Mouse (Mus musculus) adrenal gland, adult 18-20 months (tissue): Measurements from ENCODE around the gene Mtmr3. TPM values are rescaled to one million over a fixed set of nuclear protein-coding genes. Genes with fewer than 3 reads are reported as not detected.
"Not testable (repeated sequence)": the region's sequence is repeated elsewhere in the genome, so short reads cannot be mapped to it uniquely, and the experiment has no call there.

ENCODE experiments used
- DNase-seq, 2 experiments: peaks; one replicate each; pipeline ENCODE4 v3.0.0; 2021 to 2022; ENCODE audit warnings: low spot score in 2 of 2
- total RNA-seq, 2 experiments: library from RNA; stranded (reverse); gene quantifications; 1 replicate in 1 of 2; 2 replicates in 1 of 2; pipeline ENCODE4 v1.2.3; 2021

The Mtmr3 gene
- total RNA-seq, 2 experiments from 2014 or later, result 49.5 to 60.5 TPM

- DNase-seq, result peak; percentile 23 to 42
These were observed 8.2 kb upstream of the Mtmr3 start for GRCm38 (mm10) chr11:4602691-4603441.

DNA sequence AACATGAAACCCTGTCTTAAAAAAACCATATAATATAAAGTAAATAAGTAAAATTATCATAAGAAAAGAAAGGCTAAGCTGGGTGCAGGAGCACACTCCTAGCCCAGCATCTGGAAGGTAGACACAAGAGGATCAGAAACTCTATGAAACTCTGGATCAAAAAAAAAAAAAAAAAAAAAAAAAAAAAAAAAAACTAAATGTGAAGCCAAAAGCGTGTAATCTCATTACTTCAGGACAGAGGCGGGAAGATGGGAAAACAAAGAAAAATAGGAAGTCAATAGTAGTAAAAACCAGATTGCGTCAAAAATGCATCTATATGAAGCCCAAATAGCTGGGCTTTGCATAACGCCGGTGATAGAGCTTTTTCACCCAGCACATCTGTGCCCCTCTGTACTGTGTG is 7.2 kb upstream of the Mtmr3 start:
- no peak for DNase-seq

DNA sequence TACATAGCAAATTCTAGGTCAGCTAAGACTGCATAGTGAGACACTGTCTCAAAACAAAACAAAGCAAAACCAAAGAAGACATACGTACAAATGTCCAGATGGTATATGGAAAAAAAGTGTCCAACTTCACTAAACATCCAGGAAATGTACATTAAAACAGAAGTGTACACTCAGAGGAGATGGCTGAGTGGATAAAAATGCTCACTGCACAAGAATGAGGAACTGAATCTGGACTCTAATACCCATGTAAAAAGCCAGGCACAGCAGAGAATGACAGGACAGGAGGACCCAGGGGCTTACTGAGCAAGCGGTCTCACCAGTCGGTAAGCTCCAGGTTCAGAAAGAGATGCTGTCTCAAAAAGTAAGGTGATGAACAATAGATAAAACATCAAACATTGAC is 5.3 kb upstream of the Mtmr3 start:
- DNase-seq, result no peak

- no peak for DNase-seq
These were observed 3.7 kb upstream of the Mtmr3 start for GRCm38 (mm10) chr11:4598411-4598810.

DNA sequence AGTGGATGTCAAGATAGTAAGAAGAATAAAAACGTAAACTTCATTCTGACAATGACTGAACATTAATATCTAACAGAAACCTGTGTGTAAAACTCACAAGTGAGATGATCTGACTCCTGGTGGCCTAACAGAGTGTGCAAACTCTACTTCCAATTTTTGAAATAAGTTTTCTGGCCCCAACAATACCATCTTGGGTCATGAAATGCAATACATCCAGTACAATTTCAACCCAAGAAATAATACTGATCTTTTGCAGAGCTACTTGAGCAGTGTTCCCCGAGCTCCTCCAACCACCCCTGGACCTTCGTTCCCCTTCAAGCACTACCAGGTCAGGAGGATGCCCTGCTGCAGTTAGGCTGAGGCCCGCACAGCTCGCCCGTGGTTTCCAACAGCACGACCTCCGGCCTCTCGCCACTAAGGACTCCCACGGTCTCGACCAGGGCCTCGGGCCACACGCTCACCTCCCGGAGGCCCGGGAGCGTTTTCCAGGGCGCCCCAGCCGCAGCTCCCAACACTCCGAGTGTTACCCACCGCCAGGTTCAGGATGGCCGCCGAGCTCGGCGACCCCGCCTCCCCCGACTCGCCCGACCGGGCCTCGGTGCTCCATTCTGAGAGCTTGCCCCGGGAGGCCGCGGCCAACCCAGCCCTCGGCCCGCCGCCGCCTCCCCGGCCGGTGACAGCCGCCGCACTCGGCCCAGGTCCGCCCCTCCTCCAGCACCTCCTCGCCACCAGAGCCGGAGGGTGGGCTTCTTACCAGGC is 635 bp downstream of the Mtmr3 start:
- DNase-seq, result peak in 1 of 2 experiments; percentile 51

DNA sequence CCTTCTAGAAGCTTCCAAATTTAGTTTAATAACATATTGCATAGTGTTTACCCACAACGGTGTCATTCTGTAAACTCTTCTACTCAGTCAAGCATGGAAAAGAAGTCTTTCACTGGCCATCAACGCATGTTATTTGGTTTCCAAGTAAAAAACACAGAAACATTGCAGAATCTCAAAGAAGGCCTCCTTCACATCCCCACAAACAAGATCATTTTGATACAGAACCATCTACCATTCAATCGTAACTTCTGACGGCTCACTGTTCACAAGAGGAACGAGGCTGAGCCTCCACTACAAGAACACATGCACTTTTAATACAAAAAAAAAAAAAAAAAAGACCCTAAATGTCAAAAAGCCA is 1.2 kb downstream of the Mtmr3 start:
- DNase-seq, result no peak

DNA sequence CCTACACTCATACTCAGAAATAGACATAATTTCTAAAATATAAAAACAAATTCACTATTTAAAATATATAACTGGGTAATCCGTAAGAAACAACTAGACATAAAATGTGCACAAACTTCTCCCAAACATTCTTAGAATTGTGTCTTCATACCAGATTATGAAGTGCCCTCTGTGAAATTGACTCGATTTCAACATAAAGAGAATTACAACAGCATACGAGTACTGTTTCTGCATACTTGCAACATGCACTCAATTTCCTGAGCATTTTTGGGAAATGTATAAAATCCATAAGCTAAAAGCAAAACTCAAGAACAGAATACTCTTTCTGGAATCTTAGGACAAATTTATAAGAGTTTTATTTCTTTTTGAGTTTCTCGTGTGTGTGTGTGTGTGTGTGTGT is 2.9 kb downstream of the Mtmr3 start:
- DNase-seq, result no peak

- DNase-seq, result peak; percentile 73 to 79
These were observed 16.0 kb downstream of the Mtmr3 start for GRCm38 (mm10) chr11:4578682-4579081.

- DNase-seq, result no peak
These were observed 17.6 kb downstream of the Mtmr3 start for GRCm38 (mm10) chr11:4577079-4577478.

DNA sequence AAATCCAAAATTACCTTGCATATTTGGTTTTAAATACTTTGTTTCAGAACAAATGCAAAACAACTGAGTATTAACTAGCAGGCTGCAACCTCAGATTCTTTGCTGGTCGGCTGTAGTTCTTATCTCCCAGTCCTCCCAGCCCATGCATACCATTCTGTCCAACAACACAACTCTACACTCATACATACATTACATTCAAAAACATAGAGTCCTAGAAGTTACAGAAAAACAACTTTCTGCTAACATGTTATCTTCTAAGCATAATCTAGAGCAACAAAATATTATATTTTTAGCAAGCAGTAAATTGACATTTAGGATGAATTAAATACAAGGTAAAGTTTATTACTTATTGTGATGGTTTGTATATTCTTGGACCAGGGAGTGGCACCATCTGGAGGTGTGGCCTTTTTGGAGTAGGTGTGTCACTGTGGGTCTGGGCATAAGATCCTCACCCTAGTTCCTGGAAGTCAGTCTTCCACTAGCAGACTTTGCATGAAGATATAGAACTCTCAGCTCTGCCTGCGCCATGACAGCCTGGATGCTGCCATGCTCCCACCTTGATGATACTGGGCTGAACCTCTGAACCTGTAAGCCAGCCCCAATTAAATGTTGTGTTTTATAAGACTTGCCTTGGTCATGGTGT is 18.5 kb downstream of the Mtmr3 start:
- not testable (repeated sequence) for DNase-seq

- DNase-seq, result no peak
These were observed 23.2 kb downstream of the Mtmr3 start for GRCm38 (mm10) chr11:4571491-4571901.

GRCm38 (mm10) chr11:4566333-4566732 is 28.3 kb downstream of the Mtmr3 start:
- no peak for DNase-seq

- no peak for DNase-seq
These were observed 29.1 kb downstream of the Mtmr3 start for GRCm38 (mm10) chr11:4565545-4565944.

DNA sequence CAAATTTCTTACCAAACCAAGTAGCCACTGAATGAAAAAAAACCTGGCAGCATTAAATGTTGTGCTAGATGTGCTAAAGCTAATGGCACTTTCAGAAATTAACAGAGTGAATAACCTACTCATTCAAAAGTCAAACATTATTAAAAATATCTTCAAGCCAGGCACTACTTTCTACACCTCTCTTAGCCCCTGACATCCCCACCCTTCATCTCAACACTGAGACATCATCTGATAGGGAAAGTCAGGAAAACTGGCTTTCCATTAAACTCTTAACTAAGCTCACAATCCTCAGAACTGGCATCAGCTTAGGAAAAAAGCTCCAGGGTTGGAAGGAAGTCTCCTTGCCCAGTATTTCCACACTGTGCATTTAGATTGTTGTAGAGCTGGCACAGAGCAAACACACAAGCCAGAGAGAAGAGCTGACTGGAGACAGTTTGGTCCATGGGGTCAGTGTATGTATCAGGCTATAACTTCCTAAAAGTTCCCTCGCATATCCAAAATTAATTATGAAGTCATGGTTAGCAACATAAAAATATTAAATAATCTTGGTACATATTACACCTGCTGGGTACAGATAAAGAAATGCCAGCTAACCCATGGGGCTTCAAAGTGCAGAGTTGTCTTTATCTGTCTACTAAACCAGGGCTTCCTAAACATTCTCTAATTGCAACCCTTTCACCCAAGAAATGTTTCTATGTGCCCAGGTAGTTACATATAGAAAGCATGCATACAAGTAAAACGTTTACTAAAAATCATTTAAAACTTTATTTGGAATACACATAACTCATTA is 41.2 kb downstream of the Mtmr3 start:
- DNase-seq, result no peak

DNA sequence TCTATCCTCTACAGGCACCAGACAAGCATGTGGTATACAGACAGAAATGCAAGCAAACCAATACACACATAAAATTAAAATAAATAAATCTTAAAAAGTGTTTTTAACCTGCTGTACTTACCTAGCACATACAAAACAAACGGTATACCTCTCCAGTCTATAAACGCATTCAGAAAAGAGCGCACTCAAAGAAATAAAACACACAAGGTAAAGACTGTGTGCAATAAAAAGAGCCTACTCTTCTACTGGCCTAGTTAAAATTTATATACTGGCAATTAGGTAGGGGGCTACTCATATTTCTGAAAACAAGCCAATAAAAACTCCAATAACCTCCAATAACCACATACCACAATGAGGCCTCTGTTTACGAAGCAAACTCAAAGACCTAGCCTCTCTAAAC is 47.1 kb downstream of the Mtmr3 start:
- DNase-seq, result no peak

DNA sequence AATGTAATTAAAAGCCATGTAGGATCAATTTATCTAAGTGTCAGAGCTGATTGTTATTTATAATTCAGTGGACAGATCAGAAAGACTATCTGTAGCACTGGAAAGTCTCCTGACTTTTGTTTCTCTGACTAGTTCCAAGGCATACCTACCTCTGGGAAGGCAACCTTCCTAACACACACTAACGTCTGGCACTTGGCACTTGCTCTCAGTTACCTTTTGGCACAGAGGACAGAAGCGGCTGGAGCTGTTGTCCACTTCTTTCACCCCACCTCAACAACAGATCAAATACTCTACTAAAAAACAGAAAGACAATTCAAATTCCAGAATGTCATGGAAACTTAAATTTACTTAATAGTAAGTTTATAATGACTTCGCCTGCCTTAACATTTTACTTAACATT is 48.7 kb downstream of the Mtmr3 start:
- DNase-seq, result no peak

- no peak for DNase-seq
These were observed 49.3 kb downstream of the Mtmr3 start for GRCm38 (mm10) chr11:4545401-4545800.

GRCm38 (mm10) chr11:4544627-4544921 is 50.1 kb downstream of the Mtmr3 start:
- DNase-seq, result not testable (repeated sequence)

GRCm38 (mm10) chr11:4543746-4544626 is 50.7 kb downstream of the Mtmr3 start:
- DNase-seq, result no peak

- DNase-seq, result no peak
These were observed 51.6 kb downstream of the Mtmr3 start for GRCm38 (mm10) chr11:4543040-4543551.
